In the genomic region with DNA sequence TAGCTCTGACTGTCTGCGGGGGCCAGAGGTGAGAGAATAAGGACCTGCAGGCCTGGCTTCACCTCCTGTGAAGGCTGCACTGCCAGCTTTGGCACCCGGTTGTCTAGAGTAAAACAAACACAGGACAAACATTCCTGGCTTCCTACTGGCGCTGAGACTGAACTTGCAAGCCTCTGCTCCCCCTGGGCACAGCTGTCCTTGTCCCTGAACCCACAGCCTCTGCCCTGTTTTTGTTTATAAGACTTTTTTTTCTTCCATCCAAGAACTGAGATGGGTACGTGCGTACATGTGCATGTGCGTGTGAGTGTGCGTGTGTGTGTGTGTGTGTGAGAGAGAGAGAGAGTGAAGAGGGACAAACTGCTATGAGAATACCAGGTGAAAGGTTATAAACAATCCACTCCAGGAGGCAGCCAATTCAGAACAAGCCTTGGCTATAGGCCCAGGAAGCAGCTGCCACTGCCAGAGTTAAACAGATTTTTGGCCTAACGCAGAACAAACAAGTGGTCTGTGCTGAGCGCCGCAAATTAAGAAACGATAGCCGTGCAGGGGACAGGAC, we compare ENCODE assay signal across 8 mouse cellular contexts. TPM values are rescaled to one million over a fixed set of nuclear protein-coding genes. Genes with fewer than 3 reads are reported as not detected.
DNase-seq lines count a peak whose midpoint lies in the region; ATAC-seq and TF ChIP-seq lines count a peak whose summit lies in the region.

No protein-coding gene starts in this region.

- H3K27ac ChIP-seq in embryonic facial prominence, embryonic 10.5 days (replicated peaks), result peak overlapping the region; percentile 57
- peak overlapping the region; percentile 73 for H3K27ac ChIP-seq in heart, embryonic 11.5 days (ENCODE audit: low read depth, low read length)
- peak overlapping the region; percentile 49 for H3K27ac ChIP-seq in kidney, embryonic 15.5 days
- H3K27ac ChIP-seq in stomach, embryonic 15.5 days, result peak overlapping the region; percentile 96

- WGBS in embryonic facial prominence, embryonic 10.5 days, result 53% methylated on average over 12 of the region's 12 CpGs
- WGBS in heart, embryonic 11.5 days (ENCODE audit: insufficient replicate concordance), result 55% methylated on average over 12 of the region's 12 CpGs
- 39% methylated on average over 12 of the region's 12 CpGs for whole genome bisulfite sequencing in kidney, embryonic 15.5 days
- 8% methylated on average over 12 of the region's 12 CpGs for WGBS in lung, adult 2 months
- WGBS in stomach, embryonic 15.5 days, result 24% methylated on average over 12 of the region's 12 CpGs

- no peak for TF ChIP-seq CTCF in lung, adult 2 months (IDR thresholded peaks at IDR 0.05; ENCODE audit: insufficient read depth, low read length)

- peaks cover 53% of the 10 kb centered on the region for H3K4me1 ChIP-seq in embryonic facial prominence, embryonic 10.5 days
- H3K4me1 ChIP-seq in heart, embryonic 11.5 days (ENCODE audit: control insufficient read depth, insufficient read depth, low read length), result peaks cover 21% of the 10 kb centered on the region
- peaks cover 43% of the 10 kb centered on the region for H3K4me1 ChIP-seq in kidney, embryonic 15.5 days
- H3K4me1 ChIP-seq in lung, adult 2 months (ENCODE audit: control insufficient read depth, insufficient read depth, low read length), result peaks cover 20% of the 10 kb centered on the region
- peaks cover 36% of the 10 kb centered on the region for H3K4me1 ChIP-seq in stomach, embryonic 15.5 days

- H3K36me3 ChIP-seq in embryonic facial prominence, embryonic 10.5 days (replicated peaks), result peaks cover 9% of the 10 kb centered on the region
- 0 out of 2 replicates have a peak, but pooled peaks cover 6% of the 10 kb centered on the region for H3K36me3 ChIP-seq in heart, embryonic 11.5 days (ENCODE audit: control insufficient read depth, insufficient read depth, low read length)
- H3K36me3 ChIP-seq in kidney, embryonic 15.5 days, result peaks cover 10% of the 10 kb centered on the region
- H3K36me3 ChIP-seq in stomach, embryonic 15.5 days, result 0 out of 2 replicates have a peak, but pooled peaks cover 6% of the 10 kb centered on the region

- H3K4me2 ChIP-seq in heart, embryonic 11.5 days, result no peak overlapping the region; the same call in 1 of the 2 replicates
- no peak overlapping the region for H3K4me2 ChIP-seq in kidney, embryonic 15.5 days
- H3K4me2 ChIP-seq in stomach, embryonic 15.5 days, result peak overlapping the region; percentile 25; the same call in 1 of the 2 replicates

- no peaks in the 10 kb centered on the region for H3K27me3 ChIP-seq in embryonic facial prominence, embryonic 10.5 days (replicated peaks; ENCODE audit: low read depth, poor library complexity, severe bottlenecking)
- H3K27me3 ChIP-seq in heart, embryonic 11.5 days (ENCODE audit: control insufficient read depth, insufficient read depth, low read length), result no peaks in the 10 kb centered on the region
- H3K27me3 ChIP-seq in kidney, embryonic 15.5 days, result no peaks in the 10 kb centered on the region
- H3K27me3 ChIP-seq in stomach, embryonic 15.5 days (replicated peaks), result no peaks in the 10 kb centered on the region

- TF ChIP-seq POLR2A in lung, adult 2 months (IDR thresholded peaks at IDR 0.05; ENCODE audit: borderline replicate concordance, extremely low read depth, low read depth, low read length), result peak; percentile 40; the same call in 1 of the 2 replicates

- no peak overlapping the region for H3K4me3 ChIP-seq in embryonic facial prominence, embryonic 10.5 days
- no peak overlapping the region for H3K4me3 ChIP-seq in heart, embryonic 11.5 days (ENCODE audit: low read depth, low read length)
- H3K4me3 ChIP-seq in kidney, embryonic 15.5 days (replicated peaks), result no peak overlapping the region
- no peak overlapping the region for H3K4me3 ChIP-seq in lung, adult 2 months (replicated peaks; ENCODE audit: extremely low read depth, low read depth, low read length)
- H3K4me3 ChIP-seq in stomach, embryonic 15.5 days (replicated peaks), result no peak overlapping the region

- ATAC-seq in heart, embryonic 11.5 days (replicated peaks; ENCODE audit: insufficient number of reproducible peaks, low FRiP score, low TSS enrichment), result no peak
- ATAC-seq in kidney, embryonic 15.5 days (replicated peaks; ENCODE audit: low FRiP score), result no peak
- ATAC-seq in stomach, embryonic 15.5 days (ENCODE audit: insufficient read depth, low FRiP score, low read depth), result peak; percentile 28; the same call in 1 of the 2 replicates
- ATAC-seq in frontal cortex, adult (ENCODE audit: low TSS enrichment), result no peak

- 0 out of 2 replicates have a peak overlapping the region, but pooled peaks have one; percentile 39 for H3K9ac ChIP-seq in heart, embryonic 11.5 days (ENCODE audit: low read depth, low read length)
- no peak overlapping the region for H3K9ac ChIP-seq in kidney, embryonic 15.5 days
- no peak overlapping the region for H3K9ac ChIP-seq in stomach, embryonic 15.5 days

- DNase-seq in ovary, adult 18-20 months (ENCODE audit: low spot score), result peak; percentile 80
- no peak for DNase-seq in ovary, postnatal 10 days (ENCODE audit: low spot score)
- no peak for DNase-seq in embryonic facial prominence, embryonic 10.5 days (ENCODE audit: low spot score)
- peak; percentile 83 for DNase-seq in lung, adult 2 months

- H3K9me3 ChIP-seq in embryonic facial prominence, embryonic 10.5 days, result no peaks in the 10 kb centered on the region
- H3K9me3 ChIP-seq in heart, embryonic 11.5 days (replicated peaks; ENCODE audit: control insufficient read depth, low read length), result no peaks in the 10 kb centered on the region
- H3K9me3 ChIP-seq in kidney, embryonic 15.5 days (replicated peaks), result no peaks in the 10 kb centered on the region
- H3K9me3 ChIP-seq in stomach, embryonic 15.5 days, result no peaks in the 10 kb centered on the region

RNA-seq across cellular contexts. Expression of gene Txnip, which starts 2.6 kb away (rescaled TPM):
- 31.2 and 34.9 TPM in 2 replicates for polyA plus RNA-seq in embryonic facial prominence, embryonic 10.5 days (2016; fragmentation: Nextera tagmentation; extraction: Ambion mirVana)
- 106 and 121 TPM in 2 replicates for polyA plus RNA-seq in heart, embryonic 11.5 days (2014; fragmentation: Nextera tagmentation; extraction: Ambion mirVana)
- 144 and 153 TPM in 2 replicates for polyA plus RNA-seq in kidney, embryonic 15.5 days (2015; fragmentation: Nextera tagmentation; extraction: Ambion mirVana)
- polyA plus RNA-seq in lung, adult 2 months (2012; rRNA removed), result 687 and 806 TPM in 2 replicates
- 140 and 159 TPM in 2 replicates for polyA plus RNA-seq in stomach, embryonic 15.5 days (2015; fragmentation: Nextera tagmentation; extraction: Ambion mirVana)

RNA-seq across cellular contexts. Expression of gene Gm16253, which starts 21.7 kb away (rescaled TPM):
- 1.6 and 1.9 TPM in 2 replicates for polyA plus RNA-seq in embryonic facial prominence, embryonic 10.5 days (2016; fragmentation: Nextera tagmentation; extraction: Ambion mirVana)
- polyA plus RNA-seq in heart, embryonic 11.5 days (2014; fragmentation: Nextera tagmentation; extraction: Ambion mirVana), result 1.2 and 1.5 TPM in 2 replicates
- 2.1 TPM in 2 replicates for polyA plus RNA-seq in kidney, embryonic 15.5 days (2015; fragmentation: Nextera tagmentation; extraction: Ambion mirVana)
- polyA plus RNA-seq in lung, adult 2 months (2012; rRNA removed), result not detected in 2 replicates
- 1.6 and 1.8 TPM in 2 replicates for polyA plus RNA-seq in stomach, embryonic 15.5 days (2015; fragmentation: Nextera tagmentation; extraction: Ambion mirVana)

RNA-seq across cellular contexts. Expression of gene Hfe2, which starts 30.1 kb away (rescaled TPM):
- 1.4 and 1.5 TPM in 2 replicates for polyA plus RNA-seq in embryonic facial prominence, embryonic 10.5 days (2016; fragmentation: Nextera tagmentation; extraction: Ambion mirVana)
- 7.4 and 9.3 TPM in 2 replicates for polyA plus RNA-seq in heart, embryonic 11.5 days (2014; fragmentation: Nextera tagmentation; extraction: Ambion mirVana)
- polyA plus RNA-seq in kidney, embryonic 15.5 days (2015; fragmentation: Nextera tagmentation; extraction: Ambion mirVana), result 1.1 and 1.8 TPM in 2 replicates
- polyA plus RNA-seq in lung, adult 2 months (2012; rRNA removed), result 4.6 and 13.8 TPM in 2 replicates
- polyA plus RNA-seq in stomach, embryonic 15.5 days (2015; fragmentation: Nextera tagmentation; extraction: Ambion mirVana), result 0.72 and 0.78 TPM in 2 replicates

RNA-seq across cellular contexts. Expression of gene Polr3gl, which starts 38.9 kb away (rescaled TPM):
- 30.0 and 33.1 TPM in 2 replicates for polyA plus RNA-seq in embryonic facial prominence, embryonic 10.5 days (2016; fragmentation: Nextera tagmentation; extraction: Ambion mirVana)
- polyA plus RNA-seq in heart, embryonic 11.5 days (2014; fragmentation: Nextera tagmentation; extraction: Ambion mirVana), result 21.4 and 23.8 TPM in 2 replicates
- 38.1 and 39.8 TPM in 2 replicates for polyA plus RNA-seq in kidney, embryonic 15.5 days (2015; fragmentation: Nextera tagmentation; extraction: Ambion mirVana)
- polyA plus RNA-seq in lung, adult 2 months (2012; rRNA removed), result 18.3 and 21.3 TPM in 2 replicates
- 35.3 and 37.3 TPM in 2 replicates for polyA plus RNA-seq in stomach, embryonic 15.5 days (2015; fragmentation: Nextera tagmentation; extraction: Ambion mirVana)

RNA-seq across cellular contexts. Expression of gene Ankrd34a, which starts 41.3 kb away (rescaled TPM):
- polyA plus RNA-seq in embryonic facial prominence, embryonic 10.5 days (2016; fragmentation: Nextera tagmentation; extraction: Ambion mirVana), result 0.66 and 0.99 TPM in 2 replicates
- polyA plus RNA-seq in heart, embryonic 11.5 days (2014; fragmentation: Nextera tagmentation; extraction: Ambion mirVana), result 9.0 TPM in 2 replicates
- 1.8 and 2.8 TPM in 2 replicates for polyA plus RNA-seq in kidney, embryonic 15.5 days (2015; fragmentation: Nextera tagmentation; extraction: Ambion mirVana)
- polyA plus RNA-seq in lung, adult 2 months (2012; rRNA removed), result 0.27 and 0.44 TPM in 2 replicates
- 2.2 and 2.5 TPM in 2 replicates for polyA plus RNA-seq in stomach, embryonic 15.5 days (2015; fragmentation: Nextera tagmentation; extraction: Ambion mirVana)

Comparison
In these comparisons a context has a peak if more than half of its experiments do, and no peak if none do; other contexts are left out.
1. DNase-seq: peak in ovary, adult 18-20 months (single experiment) and lung, adult 2 months (single experiment); none in ovary, postnatal 10 days (single experiment) and embryonic facial prominence, embryonic 10.5 days (single experiment).
2. Peak in every context shown above with its lines, with median percentiles within 50 percentile points of each other: H3K27ac ChIP-seq.